ENCODE assay signal across 13 mouse cellular contexts in genomic region chr12:21159304-21159703, GRCm38 (mm10).
A peak's percentile ranks its signal among the peaks of the same experiment; 100 is the strongest.
DNase-seq lines count a peak whose midpoint lies in the region; ATAC-seq lines count a peak whose summit lies in the region.
"Had no signal": no experiment of that assay in that cellular context is flagged by ENCODE, and none has a peak within 500 bp of the region (broad histone marks: within the 10 kb centered on the region; RNA-seq: fewer than 3 reads in every experiment).

No protein-coding gene starts in this region.

- no peak overlapping the region for H3K4me3 ChIP-seq in forebrain, embryonic 12.5 days (replicated peaks)
- no peak overlapping the region for H3K4me3 ChIP-seq in forebrain, embryonic 11.5 days (ENCODE audit: low read depth, low read length)
- H3K4me3 ChIP-seq in hindbrain, embryonic 13.5 days, result no peak overlapping the region
- H3K4me3 ChIP-seq in hindbrain, embryonic 14.5 days (replicated peaks; ENCODE audit: low read length), result no peak overlapping the region
- H3K4me3 ChIP-seq: liver, embryonic 12.5 days; midbrain, embryonic 15.5 days had no signal

- no peak for ATAC-seq in forebrain, embryonic 12.5 days (ENCODE audit: low FRiP score)
- ATAC-seq in forebrain, embryonic 11.5 days (replicated peaks; ENCODE audit: low FRiP score), result no peak
- ATAC-seq in hindbrain, embryonic 13.5 days (ENCODE audit: low FRiP score), result no peak
- ATAC-seq in hindbrain, embryonic 14.5 days (ENCODE audit: low FRiP score), result no peak
- ATAC-seq: liver, embryonic 12.5 days; midbrain, embryonic 15.5 days had no signal

- H3K27ac ChIP-seq in forebrain, embryonic 12.5 days, result peak overlapping the region; percentile 27; the same call in 1 of the 2 replicates
- H3K27ac ChIP-seq in forebrain, embryonic 11.5 days (ENCODE audit: low read depth, low read length), result no peak overlapping the region
- peak overlapping the region; percentile 60 for H3K27ac ChIP-seq in hindbrain, embryonic 13.5 days
- no peak overlapping the region for H3K27ac ChIP-seq in hindbrain, embryonic 14.5 days
- H3K27ac ChIP-seq: liver, embryonic 12.5 days; midbrain, embryonic 15.5 days had no signal

- no peak for DNase-seq in forebrain, embryonic 11.5 days (ENCODE audit: low spot score)
- DNase-seq in hindbrain, embryonic 14.5 days (ENCODE audit: low spot score), result no peak
- peak; percentile 44 for DNase-seq in retina, postnatal 1 day
- no peak for DNase-seq in retina, embryonic 14.5 days (ENCODE audit: low spot score)
- DNase-seq in lung, postnatal 36 days, result peak; percentile 50
- no peak for DNase-seq in thymus, postnatal 36 days
- DNase-seq: adrenal gland, adult 2 months; embryo, embryonic 11 days; gastrocnemius, postnatal 10 days had no signal

- peaks cover 15% of the 10 kb centered on the region for H3K4me1 ChIP-seq in forebrain, embryonic 12.5 days
- peaks cover 7% of the 10 kb centered on the region; the same call in 1 of the 2 replicates for H3K4me1 ChIP-seq in forebrain, embryonic 11.5 days (replicated peaks; ENCODE audit: control insufficient read depth, insufficient read depth, low read length)
- peaks cover 44% of the 10 kb centered on the region for H3K4me1 ChIP-seq in hindbrain, embryonic 13.5 days (replicated peaks)
- peaks cover 11% of the 10 kb centered on the region; the same call in 1 of the 2 replicates for H3K4me1 ChIP-seq in hindbrain, embryonic 14.5 days (replicated peaks; ENCODE audit: control insufficient read depth, insufficient read depth, low read length)

- no peaks in the 10 kb centered on the region for H3K36me3 ChIP-seq in forebrain, embryonic 12.5 days (replicated peaks)
- H3K36me3 ChIP-seq in forebrain, embryonic 11.5 days (ENCODE audit: control insufficient read depth, insufficient read depth, low read length), result no peaks in the 10 kb centered on the region
- no peaks in the 10 kb centered on the region for H3K36me3 ChIP-seq in hindbrain, embryonic 13.5 days
- no peaks in the 10 kb centered on the region for H3K36me3 ChIP-seq in hindbrain, embryonic 14.5 days (replicated peaks; ENCODE audit: control insufficient read depth, insufficient read depth)
- H3K36me3 ChIP-seq: liver, embryonic 12.5 days; midbrain, embryonic 15.5 days had no signal

- 69% methylated on average over 7 of the region's 7 CpGs for WGBS in forebrain, embryonic 12.5 days
- 79% methylated on average over 7 of the region's 7 CpGs for WGBS in forebrain, embryonic 11.5 days
- 56% methylated on average over 7 of the region's 7 CpGs for WGBS in hindbrain, embryonic 13.5 days
- WGBS in hindbrain, embryonic 14.5 days, result 56% methylated on average over 7 of the region's 7 CpGs

- H3K4me2 ChIP-seq in forebrain, embryonic 12.5 days, result no peak overlapping the region
- H3K4me2 ChIP-seq in forebrain, embryonic 11.5 days (ENCODE audit: low read depth, low read length, severe bottlenecking), result no peak overlapping the region
- no peak overlapping the region for H3K4me2 ChIP-seq in hindbrain, embryonic 13.5 days
- no peak overlapping the region for H3K4me2 ChIP-seq in hindbrain, embryonic 14.5 days (replicated peaks)
- H3K4me2 ChIP-seq: liver, embryonic 12.5 days; midbrain, embryonic 15.5 days had no signal

- 0 out of 2 replicates have a peak, but pooled peaks cover 3% of the 10 kb centered on the region for H3K9me3 ChIP-seq in forebrain, embryonic 12.5 days
- no peaks in the 10 kb centered on the region; the same call in 1 of the 2 replicates for H3K9me3 ChIP-seq in forebrain, embryonic 11.5 days (ENCODE audit: control insufficient read depth, low read length)
- no peaks in the 10 kb centered on the region for H3K9me3 ChIP-seq in hindbrain, embryonic 13.5 days
- no peaks in the 10 kb centered on the region for H3K9me3 ChIP-seq in hindbrain, embryonic 14.5 days (ENCODE audit: control insufficient read depth, low read length)
- H3K9me3 ChIP-seq: liver, embryonic 12.5 days; midbrain, embryonic 15.5 days had no signal

- no peak overlapping the region for H3K9ac ChIP-seq in forebrain, embryonic 12.5 days
- H3K9ac ChIP-seq in forebrain, embryonic 11.5 days (ENCODE audit: low read length), result no peak overlapping the region
- H3K9ac ChIP-seq in hindbrain, embryonic 13.5 days, result no peak overlapping the region; the same call in 1 of the 2 replicates
- H3K9ac ChIP-seq in hindbrain, embryonic 14.5 days, result no peak overlapping the region
- H3K9ac ChIP-seq: liver, embryonic 12.5 days; midbrain, embryonic 15.5 days had no signal

- no peaks in the 10 kb centered on the region for H3K27me3 ChIP-seq in forebrain, embryonic 12.5 days
- no peaks in the 10 kb centered on the region for H3K27me3 ChIP-seq in forebrain, embryonic 11.5 days (ENCODE audit: control insufficient read depth, insufficient read depth, low read length)
- no peaks in the 10 kb centered on the region for H3K27me3 ChIP-seq in hindbrain, embryonic 13.5 days
- H3K27me3 ChIP-seq in hindbrain, embryonic 14.5 days (ENCODE audit: control insufficient read depth, insufficient read depth, low read length), result no peaks in the 10 kb centered on the region
- H3K27me3 ChIP-seq: liver, embryonic 12.5 days; midbrain, embryonic 15.5 days had no signal

Comparison
In these comparisons a context has a peak if more than half of its experiments do, and no peak if none do; other contexts are left out.
1. H3K27ac ChIP-seq: peak in forebrain, embryonic 12.5 days (single experiment) and hindbrain, embryonic 13.5 days (single experiment); none in forebrain, embryonic 11.5 days (single experiment) and hindbrain, embryonic 14.5 days (single experiment).
2. DNase-seq: peak in retina, postnatal 1 day (single experiment) and lung, postnatal 36 days (single experiment); none in forebrain, embryonic 11.5 days (single experiment), hindbrain, embryonic 14.5 days (single experiment), retina, embryonic 14.5 days (single experiment) and thymus, postnatal 36 days (0 of 2).